Mouse (Mus musculus): ENCODE measurements at regions not wholly inside any gene's neighbourhood (a gene's known extent, or its start where the extent isn't known, plus 50 kb on each side); places are given as distances from the start of the nearest gene placed in this dataset.

DNA sequence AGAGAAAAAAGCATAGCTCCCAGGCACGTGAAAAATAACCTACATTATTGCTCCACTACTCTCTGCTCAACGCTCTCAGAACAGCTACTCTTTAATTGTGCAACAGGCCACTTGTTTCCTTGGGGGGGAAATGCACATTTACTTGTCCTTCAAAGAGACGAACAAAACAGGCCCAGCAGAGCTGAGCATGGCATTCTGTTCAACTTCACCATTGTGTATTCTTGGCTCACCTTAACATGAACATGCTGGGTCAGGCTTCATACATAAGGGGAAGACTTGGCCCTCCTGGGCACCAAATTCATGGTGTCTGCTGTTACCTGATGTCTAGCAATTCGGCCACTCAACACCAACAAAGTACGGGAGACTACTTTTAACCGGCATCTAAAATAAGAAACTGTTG, 618.3 kb downstream of the Ipo11 start:
- TF ChIP-seq NELFE (IDR thresholded peaks at IDR 0.05; ENCODE audit: low read depth, low read length): no peak
- TF ChIP-seq ELF1 (IDR thresholded peaks at IDR 0.05; ENCODE audit: low read depth, low read length): no peak
- TF ChIP-seq EP300 (IDR thresholded peaks at IDR 0.05; ENCODE audit: low read length): no peak
- TF ChIP-seq TCF12 (IDR thresholded peaks at IDR 0.05; ENCODE audit: low read depth, low read length): no peak
- TF ChIP-seq CTCF (conservative IDR thresholded peaks at IDR 0.05 in 1 of 2, IDR thresholded peaks at IDR 0.05 in 1 of 2; ENCODE audit: low read depth in 2 of 2, low read length in 2 of 2): no peak
- no peak for TF ChIP-seq SMC3 (IDR thresholded peaks at IDR 0.05; ENCODE audit: low read depth, low read length)
- TF ChIP-seq ZKSCAN1 (IDR thresholded peaks at IDR 0.05; ENCODE audit: borderline replicate concordance, low read depth, low read length): no peak
- no peak for TF ChIP-seq PAX5 (IDR thresholded peaks at IDR 0.05; ENCODE audit: low read length)
- TF ChIP-seq CHD1 (IDR thresholded peaks at IDR 0.05; ENCODE audit: low read depth, low read length): no peak
- TF ChIP-seq POLR2AphosphoS2 (IDR thresholded peaks at IDR 0.05; ENCODE audit: low read depth, low read length): no peak
- dilution Hi-C loops (cut with MboI; ENCODE audit: extremely low pct_ligation_motif_present, extremely low pct_unique_long_range_greater_than_20kb, low sequenced_read_pairs) (no loop called here), in situ Hi-C loops (cut with MboI; ENCODE audit: low pct_ligation_motif_present, low pct_unique_long_range_greater_than_20kb, low sequenced_read_pairs) (no loop called here)
- no peak overlapping the region for H3K9ac ChIP-seq (ENCODE audit: insufficient read depth, low read depth)
- H3K9me3 ChIP-seq (replicated peaks; ENCODE audit: low read length): no peaks in the 10 kb centered on the region
- H3K4me3 ChIP-seq (replicated peaks in 1 of 3; ENCODE audit: low read depth in 2 of 3, low read length in 2 of 3, poor library complexity in 1 of 3): no peak overlapping the region
- H3K36me3 ChIP-seq (replicated peaks in 1 of 2; ENCODE audit: control insufficient read depth in 1 of 2, insufficient read depth in 1 of 2, low read length in 1 of 2): no peaks in the 10 kb centered on the region
- no peaks in the 10 kb centered on the region for H3K79me2 ChIP-seq (replicated peaks; ENCODE audit: control insufficient read depth, extremely low read depth, insufficient read depth, poor library complexity, severe bottlenecking)
- DNase-seq (ENCODE audit: extremely low read depth): no peak
- H3K27ac ChIP-seq (ENCODE audit: insufficient read depth, low read depth): no peak overlapping the region
- no peaks in the 10 kb centered on the region for H3K27me3 ChIP-seq (replicated peaks)
- H3K4me1 ChIP-seq (ENCODE audit: control insufficient read depth in 1 of 2, insufficient read depth in 2 of 2): no peaks in the 10 kb centered on the region
- H3K4me2 ChIP-seq (ENCODE audit: insufficient read depth, low read depth, poor library complexity, severe bottlenecking): no peak overlapping the region

DNA sequence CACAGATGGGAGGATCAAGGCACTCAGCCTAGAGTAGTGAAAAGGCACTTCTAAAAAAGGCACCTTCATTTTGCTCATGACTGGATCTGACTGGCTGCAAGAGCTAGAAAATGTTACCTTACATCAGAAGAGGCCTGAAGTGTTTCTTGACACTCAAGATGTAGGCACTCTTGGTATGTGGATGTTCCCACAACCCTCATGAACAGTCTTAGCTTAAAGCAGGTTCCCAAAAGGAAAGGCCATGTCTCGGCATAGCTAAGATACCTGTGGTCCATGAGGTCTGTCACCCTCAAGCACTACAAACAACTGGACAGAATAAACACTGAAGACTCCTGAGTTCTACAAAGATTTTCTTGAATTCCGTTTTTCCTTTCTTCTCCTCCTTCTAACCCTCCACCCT, 619.5 kb downstream of the Ipo11 start:
- no peaks in the 10 kb centered on the region for H3K79me2 ChIP-seq (replicated peaks; ENCODE audit: control insufficient read depth, extremely low read depth, insufficient read depth, poor library complexity, severe bottlenecking)

DNA sequence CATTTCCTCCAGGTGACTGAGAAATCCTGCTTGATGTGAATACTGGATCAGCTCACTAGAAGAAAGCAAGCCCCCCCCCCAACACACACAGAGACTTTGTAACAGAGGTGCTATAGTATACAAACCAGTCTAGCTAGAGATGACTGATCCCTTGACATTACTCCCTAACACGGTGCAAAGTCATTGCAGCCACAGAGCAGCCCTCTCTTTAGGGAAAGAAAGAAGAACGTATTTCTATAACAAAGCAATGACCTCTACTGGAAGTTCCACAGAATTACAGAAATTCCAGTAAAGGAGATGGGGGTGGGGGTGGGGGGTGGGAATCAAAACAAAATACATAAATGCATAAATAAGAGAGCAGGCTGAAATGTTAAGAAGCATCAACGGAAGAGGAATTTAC, 655.6 kb downstream of the Ipo11 start:
- in situ Hi-C loops (cut with MboI; ENCODE audit: low pct_ligation_motif_present, low pct_unique_long_range_greater_than_20kb, low sequenced_read_pairs): no loop called here

More for the DNA sequence above, 619.5 kb downstream of the Ipo11 start:
- H3K4me2 ChIP-seq (ENCODE audit: insufficient read depth, low read depth, poor library complexity, severe bottlenecking): no peak overlapping the region
- no peak for TF ChIP-seq MAFK (IDR thresholded peaks at IDR 0.05; ENCODE audit: insufficient replicate concordance, low read length)
- no peak for TF ChIP-seq KAT2A (IDR thresholded peaks at IDR 0.05; ENCODE audit: insufficient replicate concordance, low read length)
- TF ChIP-seq MXI1 (IDR thresholded peaks at IDR 0.05; ENCODE audit: low read depth, low read length): no peak
- no peak for TF ChIP-seq PAX5 (IDR thresholded peaks at IDR 0.05; ENCODE audit: low read length)
- TF ChIP-seq ZKSCAN1 (IDR thresholded peaks at IDR 0.05; ENCODE audit: borderline replicate concordance, low read depth, low read length): no peak
- TF ChIP-seq ZC3H11A (IDR thresholded peaks at IDR 0.05; ENCODE audit: low read depth, low read length): no peak
- no peak for TF ChIP-seq CHD2 (IDR thresholded peaks at IDR 0.05; ENCODE audit: low read length)
- TF ChIP-seq USF1 (IDR thresholded peaks at IDR 0.05; ENCODE audit: low read depth, low read length): no peak
- no peak for TF ChIP-seq E2F4 (IDR thresholded peaks at IDR 0.05; ENCODE audit: insufficient replicate concordance, low read depth, low read length)
- TF ChIP-seq POLR2AphosphoS2 (IDR thresholded peaks at IDR 0.05; ENCODE audit: low read depth, low read length): no peak
- TF ChIP-seq MEF2A (IDR thresholded peaks at IDR 0.05; ENCODE audit: borderline replicate concordance, low read depth, low read length): no peak
- TF ChIP-seq ZNF384 (IDR thresholded peaks at IDR 0.05; ENCODE audit: low read depth, low read length): no peak
- no peak overlapping the region for H3K9ac ChIP-seq (ENCODE audit: insufficient read depth, low read depth)
- H3K27me3 ChIP-seq (replicated peaks): no peaks in the 10 kb centered on the region
- dilution Hi-C loops (cut with MboI; ENCODE audit: extremely low pct_ligation_motif_present, extremely low pct_unique_long_range_greater_than_20kb, low sequenced_read_pairs) (no loop called here), in situ Hi-C loops (cut with MboI; ENCODE audit: low pct_ligation_motif_present, low pct_unique_long_range_greater_than_20kb, low sequenced_read_pairs) (no loop called here)
- no peaks in the 10 kb centered on the region for H3K36me3 ChIP-seq (replicated peaks in 1 of 2; ENCODE audit: control insufficient read depth in 1 of 2, insufficient read depth in 1 of 2, low read length in 1 of 2)
- H3K4me1 ChIP-seq (ENCODE audit: control insufficient read depth in 1 of 2, insufficient read depth in 2 of 2): no peaks in the 10 kb centered on the region
- DNase-seq (ENCODE audit: extremely low read depth): no peak
- H3K27ac ChIP-seq (ENCODE audit: insufficient read depth, low read depth): no peak overlapping the region
- H3K9me3 ChIP-seq (replicated peaks; ENCODE audit: low read length): no peaks in the 10 kb centered on the region
- H3K4me3 ChIP-seq (replicated peaks in 1 of 3; ENCODE audit: low read depth in 2 of 3, low read length in 2 of 3, poor library complexity in 1 of 3): no peak overlapping the region

More for the DNA sequence above, 655.6 kb downstream of the Ipo11 start:
- Histone ChIP-seq H3K4me1 (ENCODE audit: control insufficient read depth in 1 of 2, insufficient read depth in 2 of 2) (no peaks in the 10 kb centered on the region), H3K79me2 (replicated peaks; ENCODE audit: control insufficient read depth, extremely low read depth, insufficient read depth, poor library complexity, severe bottlenecking) (no peaks in the 10 kb centered on the region), H3K36me3 (replicated peaks in 1 of 2; ENCODE audit: control insufficient read depth in 1 of 2, insufficient read depth in 1 of 2, low read length in 1 of 2) (no peaks in the 10 kb centered on the region), H3K4me3 (replicated peaks in 1 of 3; ENCODE audit: low read depth in 2 of 3, low read length in 2 of 3, poor library complexity in 1 of 3) (no peak overlapping the region), H3K27me3 (replicated peaks) (no peaks in the 10 kb centered on the region), H3K27ac (ENCODE audit: insufficient read depth, low read depth) (no peak overlapping the region), H3K4me2 (ENCODE audit: insufficient read depth, low read depth, poor library complexity, severe bottlenecking) (no peak overlapping the region), H3K9ac (ENCODE audit: insufficient read depth, low read depth) (no peak overlapping the region), H3K9me3 (replicated peaks; ENCODE audit: low read length) (no peaks in the 10 kb centered on the region)
- TF ChIP-seq POLR2AphosphoS2 (IDR thresholded peaks at IDR 0.05; ENCODE audit: low read depth, low read length) (no peak), MAZ (IDR thresholded peaks at IDR 0.05; ENCODE audit: low read depth, low read length) (no peak), MEF2A (IDR thresholded peaks at IDR 0.05; ENCODE audit: borderline replicate concordance, low read depth, low read length) (no peak), ZMIZ1 (IDR thresholded peaks at IDR 0.05; ENCODE audit: low read depth, low read length) (no peak), KAT2A (IDR thresholded peaks at IDR 0.05; ENCODE audit: insufficient replicate concordance, low read length) (no peak), USF2 (conservative IDR thresholded peaks at IDR 0.05; ENCODE audit: low read depth, low read length) (no peak), SIN3A (IDR thresholded peaks at IDR 0.05; ENCODE audit: low read length) (no peak), E2F4 (IDR thresholded peaks at IDR 0.05; ENCODE audit: insufficient replicate concordance, low read depth, low read length) (no peak), RCOR1 (conservative IDR thresholded peaks at IDR 0.05; ENCODE audit: low read depth, low read length) (no peak), NELFE (IDR thresholded peaks at IDR 0.05; ENCODE audit: low read depth, low read length) (no peak), MYC (IDR thresholded peaks at IDR 0.05; ENCODE audit: low read depth, low read length) (no peak), EP300 (IDR thresholded peaks at IDR 0.05; ENCODE audit: low read length) (no peak)
- no peak for DNase-seq (ENCODE audit: extremely low read depth)
- dilution Hi-C loops (cut with MboI; ENCODE audit: extremely low pct_ligation_motif_present, extremely low pct_unique_long_range_greater_than_20kb, low sequenced_read_pairs): no loop called here

Data from CH12.LX (cell line).